Comparison of ENCODE assay signal across 8 mouse cellular contexts in genomic region chr10:28073991-28074652, GRCm38 (mm10). TPM values are rescaled to one million over a fixed set of nuclear protein-coding genes. Genes with fewer than 3 reads are reported as not detected.
DNase-seq lines count a peak whose midpoint lies in the region; ATAC-seq and TF ChIP-seq lines count a peak whose summit lies in the region.

No protein-coding gene starts in this region.

- under 1% methylated on average over 26 of the region's 26 CpGs for WGBS in heart, embryonic 11.5 days (ENCODE audit: insufficient replicate concordance)
- under 1% methylated on average over 26 of the region's 26 CpGs for WGBS in forebrain, embryonic 15.5 days
- whole genome bisulfite sequencing in lung, embryonic 14.5 days = under 1% methylated on average over 26 of the region's 26 CpGs

- H3K9ac ChIP-seq in heart, embryonic 11.5 days (ENCODE audit: low read depth, low read length) = peak overlapping the region; percentile 93
- peak overlapping the region; percentile 89 for H3K9ac ChIP-seq in forebrain, embryonic 15.5 days (replicated peaks)
- H3K9ac ChIP-seq in lung, embryonic 14.5 days = peak overlapping the region; percentile 85

- no peak for DNase-seq in heart, adult 9 months (ENCODE audit: low spot score in 2 of 2)
- DNase-seq in layer of hippocampus, adult 18-20 months (ENCODE audit: low spot score in 2 of 2) = peak; percentile 61 to 79
- DNase-seq in lung, embryonic 14.5 days = peak; percentile 85
- DNase-seq in right cerebral cortex, postnatal 4 days = peak; percentile 31

- H3K27ac ChIP-seq in heart, embryonic 11.5 days (ENCODE audit: low read depth, low read length) = peak overlapping the region; percentile 96
- H3K27ac ChIP-seq in bone marrow macrophage, adult 2 months (ENCODE audit: insufficient read depth, low read depth, low read length) = no peak overlapping the region
- H3K27ac ChIP-seq in forebrain, embryonic 15.5 days (replicated peaks) = peak overlapping the region; percentile 94
- peak overlapping the region; percentile 98 for H3K27ac ChIP-seq in lung, embryonic 14.5 days (ENCODE audit: low read depth)

- H3K36me3 ChIP-seq in heart, embryonic 11.5 days (ENCODE audit: control insufficient read depth, insufficient read depth, low read length) = no peaks in the 10 kb centered on the region
- no peaks in the 10 kb centered on the region for H3K36me3 ChIP-seq in forebrain, embryonic 15.5 days
- H3K36me3 ChIP-seq in lung, embryonic 14.5 days (ENCODE audit: insufficient read depth) = no peaks in the 10 kb centered on the region

- no peaks in the 10 kb centered on the region for H3K9me3 ChIP-seq in heart, embryonic 11.5 days (replicated peaks; ENCODE audit: control insufficient read depth, low read length)
- no peaks in the 10 kb centered on the region for H3K9me3 ChIP-seq in forebrain, embryonic 15.5 days
- no peaks in the 10 kb centered on the region for H3K9me3 ChIP-seq in lung, embryonic 14.5 days (ENCODE audit: low read depth, low read length)

- H3K4me3 ChIP-seq in heart, embryonic 11.5 days (ENCODE audit: low read depth, low read length) = peak overlapping the region; percentile 81
- peak overlapping the region; percentile 50 for H3K4me3 ChIP-seq in bone marrow macrophage, adult 2 months (ENCODE audit: insufficient read depth, low read length)
- H3K4me3 ChIP-seq in forebrain, embryonic 15.5 days = peak overlapping the region; percentile 76
- H3K4me3 ChIP-seq in lung, embryonic 14.5 days (ENCODE audit: low read depth, low read length) = peak overlapping the region; percentile 75

- no peak for TF ChIP-seq POLR2A in bone marrow macrophage, adult 2 months (IDR thresholded peaks at IDR 0.05; ENCODE audit: borderline replicate concordance, low read depth, low read length)

- TF ChIP-seq CTCF in bone marrow macrophage, adult 2 months (IDR thresholded peaks at IDR 0.05; ENCODE audit: low read depth, low read length) = no peak
- no peak for TF ChIP-seq CTCF in lung, embryonic 14.5 days (IDR thresholded peaks at IDR 0.05; ENCODE audit: low read depth)

- peak; percentile 53 for ATAC-seq in heart, embryonic 11.5 days (replicated peaks; ENCODE audit: insufficient number of reproducible peaks, low FRiP score, low TSS enrichment)
- peak; percentile 2; the same call in 1 of the 2 replicates for ATAC-seq in forebrain, embryonic 15.5 days (replicated peaks)
- peak; percentile 66 for ATAC-seq in lung, embryonic 14.5 days (ENCODE audit: insufficient read depth)
- ATAC-seq in granulocyte monocyte progenitor cell, adult 5-6 weeks (replicated peaks; ENCODE audit: poor library complexity, severe bottlenecking) = no peak

- H3K4me2 ChIP-seq in heart, embryonic 11.5 days = peak overlapping the region; percentile 61
- H3K4me2 ChIP-seq in forebrain, embryonic 15.5 days (replicated peaks) = peak overlapping the region; percentile 92
- H3K4me2 ChIP-seq in lung, embryonic 14.5 days = peak overlapping the region; percentile 68

- H3K4me1 ChIP-seq in heart, embryonic 11.5 days (ENCODE audit: control insufficient read depth, insufficient read depth, low read length) = peaks cover 8% of the 10 kb centered on the region; the same call in 1 of the 2 replicates
- 0 out of 2 replicates have a peak, but pooled peaks cover 2% of the 10 kb centered on the region for H3K4me1 ChIP-seq in bone marrow macrophage, adult 2 months (ENCODE audit: control insufficient read depth, insufficient read depth, low read length)
- peaks cover 25% of the 10 kb centered on the region for H3K4me1 ChIP-seq in forebrain, embryonic 15.5 days
- no peaks in the 10 kb centered on the region for H3K4me1 ChIP-seq in lung, embryonic 14.5 days (ENCODE audit: insufficient read depth)

- H3K27me3 ChIP-seq in heart, embryonic 11.5 days (ENCODE audit: control insufficient read depth, insufficient read depth, low read length) = no peaks in the 10 kb centered on the region
- H3K27me3 ChIP-seq in forebrain, embryonic 15.5 days = no peaks in the 10 kb centered on the region
- H3K27me3 ChIP-seq in lung, embryonic 14.5 days (ENCODE audit: insufficient read depth, low read length) = no peaks in the 10 kb centered on the region

RNA-seq across cellular contexts. Expression of gene Ptprk, which starts 0.5 kb away (rescaled TPM):
- 35.5 and 42.1 TPM in 2 replicates for polyA plus RNA-seq in heart, embryonic 11.5 days (2014; fragmentation: Nextera tagmentation; extraction: Ambion mirVana)
- 0.13 and 0.35 TPM in 2 replicates for polyA plus RNA-seq in bone marrow macrophage, adult 2 months (2012; ENCODE audit: insufficient read depth, insufficient read length, missing spikeins)
- 35.0 and 37.4 TPM in 2 replicates for polyA plus RNA-seq in forebrain, embryonic 15.5 days (2015; fragmentation: Nextera tagmentation; extraction: Ambion mirVana)
- 10 to 100 TPM; 46.8 to 50.1 TPM for total RNA-seq in layer of hippocampus, adult 18-20 months (2021)
- polyA plus RNA-seq in lung, embryonic 14.5 days (2014; fragmentation: Nextera tagmentation; extraction: Ambion mirVana) = 47.9 and 50.9 TPM in 2 replicates
- total RNA-seq in granulocyte monocyte progenitor cell, adult 5-6 weeks (2014; fragmentation: Nextera tagmentation) = 0.45 TPM in 1 of 2 replicates, not detected in the other
- total RNA-seq in granulocyte monocyte progenitor cell, adult 5-6 weeks (2017) = 0.04 and 1.1 TPM in 2 replicates

Comparison
In these comparisons a context has a peak if more than half of its experiments do, and no peak if none do; other contexts are left out.
1. DNase-seq: peak in layer of hippocampus, adult 18-20 months (2 of 2), lung, embryonic 14.5 days (single experiment) and right cerebral cortex, postnatal 4 days (single experiment); none in heart, adult 9 months (0 of 2).
2. RNA of gene Ptprk, which starts 0.5 kb away (polyA plus RNA-seq): 47.9 to 50.9 TPM in lung, embryonic 14.5 days, 35.5 to 42.1 TPM in heart, embryonic 11.5 days and 35.0 to 37.4 TPM in forebrain, embryonic 15.5 days; 0.13 to 0.35 TPM in bone marrow macrophage, adult 2 months; every median in the first group is over 10 times any median in the second.
3. Peak in every context shown above with its lines, with median percentiles within 50 percentile points of each other: H3K4me2 ChIP-seq, H3K4me3 ChIP-seq and H3K9ac ChIP-seq.